Mouse (Mus musculus): ENCODE data around the gene Adk. TPM values are rescaled to one million over a fixed set of nuclear protein-coding genes. Genes with fewer than 3 reads are reported as not detected.
"Not testable (repeated sequence)": the region's sequence is repeated elsewhere in the genome, so short reads cannot be mapped to it uniquely, and the experiment has no call there.

The Adk gene
- total RNA-seq, 2 experiments from 2014 or later, result 85.9 to 86.1 TPM

- DNase-seq, result no peak
Measured at GRCm38 (mm10) chr14:21064321-21064720, 11.9 kb downstream of the Adk start.

DNA sequence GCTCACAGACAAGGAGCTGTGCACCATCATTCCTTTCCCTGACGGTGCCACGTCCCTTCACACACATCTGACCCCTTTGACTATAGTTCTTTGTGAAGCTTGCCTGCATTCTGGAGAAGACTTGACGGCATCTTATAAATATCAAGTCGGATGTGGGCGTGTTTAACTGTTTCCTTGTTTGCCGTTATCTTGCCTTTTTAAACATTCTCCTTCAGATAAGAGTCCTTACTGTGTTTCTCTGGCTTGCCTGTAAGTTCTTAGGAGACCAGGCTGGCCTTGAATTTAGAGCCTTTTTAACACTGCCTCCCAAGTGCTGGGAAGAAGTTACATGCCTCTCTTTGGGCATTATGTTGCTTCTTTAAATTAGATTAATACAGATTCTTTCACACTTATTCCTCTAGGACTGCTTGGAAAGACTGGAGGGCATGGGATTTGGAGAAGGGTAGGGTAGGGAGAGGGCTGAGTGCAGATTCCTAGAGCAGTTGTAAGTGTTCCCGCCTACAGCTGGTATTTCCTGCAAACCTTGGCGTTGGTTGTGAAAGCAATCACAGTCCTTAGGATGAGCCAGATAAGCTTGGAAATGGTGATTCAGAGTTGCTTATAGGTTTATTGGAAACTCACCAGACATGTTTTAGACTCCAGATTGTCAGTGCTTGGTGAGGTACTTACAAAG, 13.3 kb downstream of the Adk start:
- DNase-seq, result no peak

GRCm38 (mm10) chr14:21069594-21069993, 17.2 kb downstream of the Adk start:
- DNase-seq, result no peak

GRCm38 (mm10) chr14:21073981-21074380, 21.6 kb downstream of the Adk start:
- no peak for DNase-seq

- DNase-seq, result no peak
Measured at GRCm38 (mm10) chr14:21074398-21075320, 22.3 kb downstream of the Adk start.

DNA sequence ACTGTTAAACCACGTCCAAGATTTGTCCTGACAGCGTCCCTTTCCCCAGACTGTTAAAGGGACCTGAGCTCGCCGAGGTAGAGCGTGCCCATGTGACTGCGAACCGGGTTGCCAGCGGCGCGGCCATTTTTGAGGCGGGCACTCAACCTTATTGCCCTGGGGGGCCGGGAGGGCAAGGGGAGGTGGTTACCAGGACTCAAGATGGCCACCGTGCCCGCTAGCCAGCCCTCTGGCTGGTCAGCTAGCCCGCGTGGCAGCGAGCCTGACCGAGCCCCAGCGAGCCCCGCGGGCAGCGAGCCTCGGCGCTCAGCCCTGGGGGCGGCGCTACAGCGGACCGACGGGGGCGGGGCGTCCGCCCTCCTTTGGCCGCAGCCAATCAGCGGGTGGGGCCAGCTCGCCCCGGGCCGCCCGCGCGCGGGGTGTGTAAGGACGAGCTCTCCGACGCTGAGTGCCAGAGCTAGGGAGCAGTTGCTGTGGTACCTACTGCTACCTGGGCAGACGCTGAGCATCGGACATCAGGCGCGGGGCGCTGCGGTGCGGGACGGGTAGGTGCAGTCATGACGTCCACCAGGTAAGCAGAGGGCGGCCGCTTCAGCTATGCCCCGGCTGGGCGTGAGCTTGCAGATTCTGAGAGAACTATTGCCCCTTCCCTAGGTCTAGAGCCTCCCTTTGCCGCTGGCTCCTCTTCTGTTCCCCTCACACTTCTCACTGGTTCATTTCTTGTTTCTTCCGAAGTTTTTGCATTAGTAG, 23.6 kb downstream of the Adk start:
- DNase-seq, result peak; percentile 95

- DNase-seq, result no peak
Measured at GRCm38 (mm10) chr14:21076501-21077194, 24.3 kb downstream of the Adk start.

GRCm38 (mm10) chr14:21077939-21078338, 25.6 kb downstream of the Adk start:
- DNase-seq, result no peak

- DNase-seq, result no peak
Measured at GRCm38 (mm10) chr14:21078511-21078910, 26.1 kb downstream of the Adk start.

GRCm38 (mm10) chr14:21082823-21083222, 30.4 kb downstream of the Adk start:
- no peak for DNase-seq

GRCm38 (mm10) chr14:21085666-21086065, 33.3 kb downstream of the Adk start:
- no peak for DNase-seq

GRCm38 (mm10) chr14:21086106-21086505, 33.7 kb downstream of the Adk start:
- no peak for DNase-seq

DNA sequence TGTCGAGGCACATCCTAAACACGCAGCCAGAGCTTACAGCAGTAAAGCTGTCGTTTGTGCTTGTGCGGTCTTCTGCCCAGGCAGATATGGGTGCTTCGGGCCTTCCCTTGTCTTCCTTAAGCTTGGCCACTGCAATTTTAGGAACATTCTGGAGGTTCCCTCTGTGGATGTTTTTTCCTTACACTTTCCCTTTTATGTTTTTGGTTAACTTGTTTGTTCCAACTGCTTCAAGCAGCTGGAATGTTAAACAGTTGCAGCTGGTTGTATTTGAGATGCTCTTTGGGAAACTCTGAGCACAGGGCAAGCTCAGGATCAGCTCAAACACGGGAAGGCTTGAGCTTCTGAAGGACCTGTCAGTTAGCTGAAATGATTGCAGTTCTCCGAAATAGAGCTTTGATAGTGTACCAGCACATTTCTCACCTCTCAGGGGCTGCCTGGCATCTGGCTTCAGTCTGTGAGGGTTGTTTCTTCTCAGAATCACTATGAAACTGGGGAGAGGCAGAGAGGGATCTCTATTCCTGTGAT, 34.5 kb downstream of the Adk start:
- no peak for DNase-seq

DNA sequence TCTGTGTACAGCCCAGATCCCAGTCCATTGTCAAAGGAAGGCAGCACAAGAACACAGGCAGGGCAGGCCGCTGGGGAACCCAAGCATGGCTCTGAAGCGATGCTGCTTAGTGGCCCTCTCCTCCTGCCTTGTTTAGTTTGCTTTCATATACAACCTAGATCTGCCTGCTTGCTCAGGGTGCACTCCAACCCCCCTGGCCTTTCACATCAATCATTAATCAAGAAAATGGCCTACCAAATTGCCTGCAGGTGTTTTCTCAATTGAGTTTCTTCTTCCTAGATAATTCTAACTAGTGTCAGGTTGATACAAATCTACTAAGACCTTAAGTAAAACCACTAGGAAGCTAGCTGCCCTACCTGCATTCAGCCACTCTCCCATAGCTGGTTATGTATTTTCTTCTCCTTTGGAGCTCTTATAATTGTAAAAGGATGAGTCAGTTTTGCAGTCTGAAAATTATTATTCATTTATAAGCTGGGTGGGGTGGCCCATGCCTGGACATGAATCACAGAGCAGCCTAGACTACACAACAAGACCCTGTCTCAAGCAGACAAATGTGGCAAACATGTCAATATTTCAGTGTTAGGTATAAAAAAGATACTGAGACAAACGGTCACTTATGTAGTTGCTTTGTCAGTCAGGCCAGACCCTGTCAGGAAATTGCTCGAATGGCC, 35.2 kb downstream of the Adk start:
- no peak for DNase-seq

DNA sequence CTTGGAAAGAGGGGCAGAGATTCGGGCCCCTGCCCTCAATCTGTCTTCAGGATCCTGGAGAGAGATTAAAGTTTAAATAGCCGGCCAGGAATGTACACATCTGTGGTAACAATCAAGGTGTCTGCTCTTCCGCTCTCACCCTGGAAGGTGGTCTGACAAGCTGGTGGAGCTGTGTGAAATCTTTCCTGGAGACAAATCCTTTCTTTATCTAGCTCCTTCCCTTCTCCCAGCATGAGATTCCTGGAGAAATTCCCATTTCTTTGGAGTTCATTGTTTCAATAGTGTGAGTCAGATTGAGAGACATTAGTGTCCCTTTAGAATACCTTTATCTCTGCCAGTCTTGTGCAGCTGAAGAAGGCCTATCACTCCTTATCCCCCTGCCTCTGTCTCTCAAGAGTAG, 36.4 kb downstream of the Adk start:
- no peak for DNase-seq

DNA sequence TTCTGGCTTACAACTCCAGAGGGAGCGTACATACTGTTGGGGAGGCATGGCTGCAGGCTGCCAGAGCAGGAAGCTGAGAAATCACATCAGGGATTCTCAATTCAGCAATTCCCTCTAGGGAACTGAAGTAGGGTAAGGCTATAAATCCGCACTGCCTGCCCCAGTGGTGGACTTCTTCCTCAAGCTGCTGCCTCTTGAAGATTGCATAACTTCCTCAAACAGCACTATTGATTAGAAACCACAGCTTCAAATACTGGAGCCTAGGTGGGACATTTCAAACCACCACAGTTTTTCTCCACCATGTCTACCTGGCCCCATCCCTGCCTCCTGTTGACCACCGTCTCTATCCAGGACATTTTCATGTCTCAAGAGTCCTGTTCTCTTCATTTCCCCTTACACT, 38.0 kb downstream of the Adk start:
- no peak for DNase-seq

DNA sequence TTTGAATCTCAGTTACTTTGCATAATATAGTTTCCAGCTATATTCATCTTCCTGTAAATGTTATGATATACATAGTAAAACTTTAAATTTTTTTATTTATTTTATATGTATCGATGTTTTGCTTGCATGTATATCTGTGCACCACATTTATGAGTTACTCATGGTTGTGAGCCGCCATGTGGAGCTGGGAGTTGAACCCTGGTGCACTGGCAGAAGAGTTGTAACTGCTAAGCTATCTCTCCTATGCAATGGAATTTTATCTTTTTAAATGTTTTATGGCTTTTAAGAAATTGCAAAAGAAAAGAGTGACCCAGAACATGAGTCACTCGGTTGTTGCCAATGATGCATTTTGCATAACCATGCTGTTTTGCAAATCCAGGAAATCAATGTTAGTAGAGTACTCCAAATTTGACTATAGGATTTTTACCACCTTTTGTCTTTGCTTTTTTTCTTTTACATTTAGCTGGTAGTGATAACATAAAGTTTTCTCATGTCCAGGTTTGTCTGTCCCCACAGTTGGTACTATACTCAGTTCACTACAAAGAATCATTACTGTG, 38.6 kb downstream of the Adk start:
- no peak for DNase-seq

- DNase-seq, result not testable (repeated sequence)
Measured at GRCm38 (mm10) chr14:21094161-21094560, 41.8 kb downstream of the Adk start.

GRCm38 (mm10) chr14:21096279-21096678, 43.9 kb downstream of the Adk start:
- DNase-seq, result no peak

- DNase-seq, result no peak
Measured at GRCm38 (mm10) chr14:21096689-21097088, 44.3 kb downstream of the Adk start.

- no peak for DNase-seq
Measured at GRCm38 (mm10) chr14:21099371-21099770, 47.0 kb downstream of the Adk start.

Data from gastrocnemius, postnatal 10 days (tissue).